Mouse (Mus musculus) intestine, embryonic 16.5 days (tissue): ENCODE data around the gene Lrmda. TPM values are rescaled to one million over a fixed set of nuclear protein-coding genes. Genes with fewer than 3 reads are reported as not detected.

ENCODE experiments used
- ATAC-seq: fragments of 200-750 bp; cut with Nextera tagmentation; 2 replicates; pipeline ENCODE4 v1.8.0; 2017; ENCODE audit warnings: moderate TSS enrichment, moderate library complexity
- H3K27ac ChIP-seq: fragments of 300-500 bp; sonication (generic); 2 replicates; pipeline ENCODE4 v1.5.1; 2014; ENCODE audit warnings: mild to moderate bottlenecking, low read length
- H3K27me3 ChIP-seq: fragments of 300-500 bp; sonication (generic); replicated peaks from 2 replicates; pipeline ENCODE4 v1.6.1; 2014; ENCODE audit warnings: low read length, control low read depth, mixed read lengths; ENCODE audit not compliant: control insufficient read depth, insufficient read depth
- H3K36me3 ChIP-seq: fragments of 300-500 bp; sonication (generic); 2 replicates; pipeline ENCODE4 v1.6.1; 2014; ENCODE audit warnings: low read length, control low read depth; ENCODE audit not compliant: control insufficient read depth, insufficient read depth
- H3K4me1 ChIP-seq: fragments of 300-500 bp; sonication (generic); 2 replicates; pipeline ENCODE4 v1.6.1; 2014; ENCODE audit warnings: low read length, control low read depth, mixed read lengths; ENCODE audit not compliant: control insufficient read depth, insufficient read depth
- H3K4me2 ChIP-seq: fragments of 300-500 bp; sonication (generic); 2 replicates; pipeline ENCODE4 v1.6.1; 2014; ENCODE audit warnings: low read depth, low read length, control low read depth
- H3K4me3 ChIP-seq: fragments of 300-500 bp; sonication (generic); 2 replicates; pipeline ENCODE4 v1.5.1; 2014; ENCODE audit warnings: mild to moderate bottlenecking, low read length
- H3K9ac ChIP-seq: fragments of 300-500 bp; sonication (generic); 2 replicates; pipeline ENCODE4 v1.6.1; 2014; ENCODE audit warnings: low read depth, low read length
- H3K9me3 ChIP-seq: fragments of 300-500 bp; sonication (generic); 2 replicates; pipeline ENCODE4 v1.6.1; 2016; ENCODE audit warnings: low read length, control low read depth; ENCODE audit not compliant: control insufficient read depth
- WGBS: fragments of 180-500 bp; shearing (Covaris S2); extraction: QIAGEN DNeasy Blood & Tissue Kit; methylation state at CpG from one replicate; pipeline ENCODE4 v1.1.7; 2014; 5-methylcytosine and 5-hydroxymethylcytosine counted together
- polyA plus RNA-seq: library from polyadenylated mRNA; unstranded; fragments of >200 nt; fragmentation: Nextera tagmentation; extraction: Ambion mirVana; gene quantifications from 2 replicates; pipeline ENCODE4 v1.2.1, GENCODE M21; 2015

Lrmda gene
- polyA plus RNA-seq, 1 experiment from 2014 or later, result 0.53 TPM

- peaks cover 26% of the 10 kb centered on the region for H3K4me1 ChIP-seq
- no peaks in the 10 kb centered on the region for H3K27me3 ChIP-seq
- no peak for ATAC-seq
- H3K4me2 ChIP-seq, result peak overlapping the region; percentile 94
- H3K4me3 ChIP-seq, result peak overlapping the region; percentile 89
- WGBS, result 32% methylated on average over 5 of the region's 5 CpGs
- peak overlapping the region; percentile 70 for H3K9ac ChIP-seq
- no peaks in the 10 kb centered on the region for H3K36me3 ChIP-seq
- H3K27ac ChIP-seq, result peak overlapping the region; percentile 99
- no peaks in the 10 kb centered on the region for H3K9me3 ChIP-seq
Measured at GRCm38 (mm10) chr14:21991856-21992255, 27.7 kb upstream of the Lrmda start.

GRCm38 (mm10) chr14:21992321-21992885 is 27.1 kb upstream of the Lrmda start:
- WGBS, result 75% methylated on average over 4 of the region's 4 CpGs
- H3K4me2 ChIP-seq, result peak overlapping the region; percentile 94
- peak overlapping the region; percentile 89; the same call in 1 of the 2 replicates for H3K4me3 ChIP-seq
- H3K4me1 ChIP-seq, result peaks cover 26% of the 10 kb centered on the region
- H3K36me3 ChIP-seq, result no peaks in the 10 kb centered on the region
- no peaks in the 10 kb centered on the region for H3K27me3 ChIP-seq
- H3K27ac ChIP-seq, result peak overlapping the region; percentile 99; the same call in 1 of the 2 replicates
- H3K9me3 ChIP-seq, result no peaks in the 10 kb centered on the region
- peak overlapping the region; percentile 70 for H3K9ac ChIP-seq
- ATAC-seq, result no peak

- Histone ChIP-seq H3K27ac (peak overlapping the region; percentile 74), H3K36me3 (no peaks in the 10 kb centered on the region), H3K27me3 (no peaks in the 10 kb centered on the region), H3K4me1 (peaks cover 26% of the 10 kb centered on the region), H3K4me3 (peak overlapping the region; percentile 81), H3K4me2 (peak overlapping the region; percentile 63), H3K9me3 (no peaks in the 10 kb centered on the region), H3K9ac (peak overlapping the region; percentile 82)
- 36% methylated on average over 14 of the region's 14 CpGs for WGBS
- ATAC-seq, result no peak
Measured at GRCm38 (mm10) chr14:21993251-21994060, 26.1 kb upstream of the Lrmda start.

- no peaks in the 10 kb centered on the region for H3K27me3 ChIP-seq
- peak overlapping the region; percentile 81 for H3K4me3 ChIP-seq
- peak overlapping the region; percentile 63 for H3K4me2 ChIP-seq
- H3K36me3 ChIP-seq, result no peaks in the 10 kb centered on the region
- no peak for ATAC-seq
- WGBS, result 7% methylated on average over 44 of the region's 44 CpGs
- peak overlapping the region; percentile 82 for H3K9ac ChIP-seq
- H3K9me3 ChIP-seq, result no peaks in the 10 kb centered on the region
- peak overlapping the region; percentile 95 for H3K27ac ChIP-seq
- peaks cover 20% of the 10 kb centered on the region for H3K4me1 ChIP-seq
Measured at GRCm38 (mm10) chr14:21994061-21994990, 25.2 kb upstream of the Lrmda start.

GRCm38 (mm10) chr14:21995031-21995754 is 24.3 kb upstream of the Lrmda start:
- Histone ChIP-seq H3K4me3 (peak overlapping the region; percentile 81), H3K27me3 (no peaks in the 10 kb centered on the region), H3K27ac (peak overlapping the region; percentile 95), H3K36me3 (no peaks in the 10 kb centered on the region), H3K9me3 (no peaks in the 10 kb centered on the region), H3K4me2 (peak overlapping the region; percentile 63), H3K4me1 (peaks cover 20% of the 10 kb centered on the region), H3K9ac (peak overlapping the region; percentile 82)
- ATAC-seq, result peak; percentile 85
- WGBS, result under 1% methylated on average over 33 of the region's 36 CpGs

GRCm38 (mm10) chr14:21999588-21999987 is 19.9 kb upstream of the Lrmda start:
- no peak overlapping the region for H3K9ac ChIP-seq
- H3K27ac ChIP-seq, result no peak overlapping the region
- no peaks in the 10 kb centered on the region for H3K9me3 ChIP-seq
- H3K4me2 ChIP-seq, result no peak overlapping the region
- H3K36me3 ChIP-seq, result no peaks in the 10 kb centered on the region
- ATAC-seq, result no peak
- peaks cover 9% of the 10 kb centered on the region for H3K4me1 ChIP-seq
- 88% methylated on average over 4 of the region's 4 CpGs for WGBS
- no peak overlapping the region for H3K4me3 ChIP-seq
- no peaks in the 10 kb centered on the region for H3K27me3 ChIP-seq

- Histone ChIP-seq H3K4me1 (0 out of 2 replicates have a peak, but pooled peaks cover 5% of the 10 kb centered on the region), H3K36me3 (no peaks in the 10 kb centered on the region), H3K4me2 (no peak overlapping the region), H3K27ac (no peak overlapping the region), H3K27me3 (no peaks in the 10 kb centered on the region), H3K9me3 (no peaks in the 10 kb centered on the region), H3K4me3 (no peak overlapping the region), H3K9ac (no peak overlapping the region)
- 78% methylated on average over 1 of the region's 1 CpGs for WGBS
- ATAC-seq, result peak; percentile 36; the same call in 1 of the 2 replicates
Measured at GRCm38 (mm10) chr14:22003231-22003630, 16.3 kb upstream of the Lrmda start.

GRCm38 (mm10) chr14:22003631-22004030 is 15.9 kb upstream of the Lrmda start:
- H3K27me3 ChIP-seq, result no peaks in the 10 kb centered on the region
- no peak overlapping the region for H3K4me2 ChIP-seq
- no peak overlapping the region for H3K9ac ChIP-seq
- 64% methylated on average over 4 of the region's 4 CpGs for WGBS
- H3K4me3 ChIP-seq, result no peak overlapping the region
- no peaks in the 10 kb centered on the region for H3K36me3 ChIP-seq
- ATAC-seq, result peak; percentile 71
- H3K4me1 ChIP-seq, result 0 out of 2 replicates have a peak, but pooled peaks cover 5% of the 10 kb centered on the region
- no peaks in the 10 kb centered on the region for H3K9me3 ChIP-seq
- H3K27ac ChIP-seq, result no peak overlapping the region
